Mouse (Mus musculus) embryonic facial prominence, embryonic 14.5 days (tissue): Measurements from ENCODE around the gene E2f2. TPM values are rescaled to one million over a fixed set of nuclear protein-coding genes. Genes with fewer than 3 reads are reported as not detected.

Experiments
- ATAC-seq: fragments of 200-750 bp; cut with Nextera tagmentation; 2 replicates; pipeline ENCODE4 v1.8.0; 2017; ENCODE audit warnings: low read depth, moderate number of reproducible peaks, moderate TSS enrichment
- DNase-seq: peaks from one replicate; pipeline ENCODE4 v3.0.0-alpha.2; 2015; ENCODE audit warnings: low spot score
- H3K27ac ChIP-seq: fragments of 300-500 bp; sonication (generic); replicated peaks from 2 replicates; pipeline ENCODE4 v1.5.1; 2014; ENCODE audit warnings: low read depth, mild to moderate bottlenecking, low read length, moderate library complexity
- H3K27me3 ChIP-seq: fragments of 300-500 bp; sonication (generic); replicated peaks from 2 replicates; pipeline ENCODE4 v1.6.1; 2014; ENCODE audit warnings: low read length; ENCODE audit not compliant: control insufficient read depth, insufficient read depth
- H3K36me3 ChIP-seq: fragments of 300-500 bp; sonication (generic); 2 replicates; pipeline ENCODE4 v1.6.1; 2014; ENCODE audit warnings: low read length, mixed read lengths; ENCODE audit not compliant: control insufficient read depth, insufficient read depth
- H3K4me1 ChIP-seq: fragments of 300-500 bp; sonication (generic); 2 replicates; pipeline ENCODE4 v1.6.1; 2014; ENCODE audit warnings: antibody characterized with exemption, low read length; ENCODE audit not compliant: control insufficient read depth, insufficient read depth
- H3K4me2 ChIP-seq: fragments of 300-500 bp; sonication (generic); 2 replicates; pipeline ENCODE4 v1.6.1; 2014; ENCODE audit warnings: low read depth, mild to moderate bottlenecking, low read length, moderate library complexity, mixed read lengths
- H3K4me3 ChIP-seq: fragments of 300-500 bp; sonication (generic); 2 replicates; pipeline ENCODE4 v1.5.1; 2014; ENCODE audit warnings: low read depth, mild to moderate bottlenecking, low read length
- H3K9ac ChIP-seq: fragments of 300-500 bp; sonication (generic); 2 replicates; pipeline ENCODE4 v1.6.1; 2014; ENCODE audit warnings: low read depth, mild to moderate bottlenecking, low read length, moderate library complexity, mixed read lengths
- H3K9me3 ChIP-seq: fragments of 300-500 bp; sonication (generic); 2 replicates; pipeline ENCODE4 v1.6.1; 2016; ENCODE audit warnings: low read length; ENCODE audit not compliant: control insufficient read depth
- whole genome bisulfite sequencing: fragments of 180-500 bp; shearing (Covaris S2); extraction: QIAGEN DNeasy Blood & Tissue Kit; methylation state at CpG from one replicate; pipeline ENCODE4 v1.1.7; 2014; 5-methylcytosine and 5-hydroxymethylcytosine counted together
- polyA plus RNA-seq: library from polyadenylated mRNA; unstranded; fragments of >200 nt; fragmentation: Nextera tagmentation; extraction: Ambion mirVana; gene quantifications from 2 replicates; pipeline ENCODE4 v1.2.1, GENCODE M21; 2014

Gene E2f2
- polyA plus RNA-seq, 1 experiment from 2014 or later, result 10.1 TPM

- Histone ChIP-seq H3K9ac (peak overlapping the region; percentile 75), H3K4me2 (peak overlapping the region; percentile 74), H3K4me3 (peak overlapping the region; percentile 43), H3K27ac (peak overlapping the region; percentile 99), H3K36me3 (no peaks in the 10 kb centered on the region), H3K27me3 (no peaks in the 10 kb centered on the region), H3K4me1 (peaks cover 39% of the 10 kb centered on the region), H3K9me3 (no peaks in the 10 kb centered on the region)
- WGBS, result 1% methylated on average over 15 of the region's 15 CpGs
- peak; percentile 66 for DNase-seq
- peak; percentile 51 for ATAC-seq
Observed at GRCm38 (mm10) chr4:136134418-136134977, 37.7 kb upstream of the E2f2 start.

- Histone ChIP-seq H3K4me2 (peak overlapping the region; percentile 74), H3K9ac (peak overlapping the region; percentile 75), H3K27ac (peak overlapping the region; percentile 99), H3K36me3 (no peaks in the 10 kb centered on the region), H3K4me3 (peak overlapping the region; percentile 43), H3K9me3 (no peaks in the 10 kb centered on the region), H3K4me1 (peaks cover 43% of the 10 kb centered on the region), H3K27me3 (no peaks in the 10 kb centered on the region)
- WGBS, result 3% methylated on average over 23 of the region's 50 CpGs
- DNase-seq, result peak; percentile 92
- peak; percentile 80 for ATAC-seq
Observed at GRCm38 (mm10) chr4:136134978-136135873, 37.0 kb upstream of the E2f2 start.

DNA sequence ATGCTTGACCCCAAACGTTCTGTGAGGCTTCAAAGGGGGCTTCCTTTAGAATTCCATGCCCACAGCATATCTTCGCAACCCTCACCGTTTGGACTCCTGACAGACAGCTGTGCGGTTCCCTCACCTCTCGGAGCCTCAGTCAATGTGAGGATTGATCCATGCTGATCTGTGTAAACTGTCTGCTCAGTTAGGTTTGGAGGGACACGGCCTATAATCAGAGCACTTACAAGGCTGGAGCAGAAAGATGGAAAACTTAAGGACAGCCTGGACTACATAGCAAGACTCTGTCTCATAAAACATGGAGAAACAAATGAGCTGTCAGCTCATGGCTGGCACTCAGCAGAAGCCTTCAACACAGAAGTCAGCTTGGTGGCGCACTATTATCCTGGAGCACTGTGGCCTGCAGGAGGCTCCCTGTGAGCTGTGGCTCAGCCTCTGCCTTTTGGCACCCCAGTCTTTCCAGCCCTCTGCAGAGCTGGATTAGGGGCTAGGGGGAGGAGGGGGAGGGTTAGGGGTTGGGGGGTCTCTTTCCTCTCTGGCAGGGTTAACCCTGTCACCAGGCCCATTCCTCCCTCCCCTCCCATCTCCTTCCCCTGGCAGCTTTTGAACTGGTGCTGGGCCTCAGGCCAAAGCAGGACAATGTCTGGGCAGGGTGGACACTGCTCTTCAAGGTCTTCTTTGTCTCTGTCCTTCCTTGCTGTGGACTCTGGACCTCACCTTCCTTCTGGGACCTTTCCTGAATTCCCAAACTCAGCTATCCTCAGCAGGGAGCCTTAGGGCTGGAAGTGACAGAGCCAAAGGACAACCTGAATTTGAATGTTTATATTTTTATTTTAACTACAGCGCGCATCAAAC lies 36.1 kb upstream of the E2f2 start:
- Histone ChIP-seq H3K4me1 (peaks cover 48% of the 10 kb centered on the region), H3K27me3 (no peaks in the 10 kb centered on the region)
- WGBS, result 31% methylated on average over 9 of the region's 9 CpGs

DNA sequence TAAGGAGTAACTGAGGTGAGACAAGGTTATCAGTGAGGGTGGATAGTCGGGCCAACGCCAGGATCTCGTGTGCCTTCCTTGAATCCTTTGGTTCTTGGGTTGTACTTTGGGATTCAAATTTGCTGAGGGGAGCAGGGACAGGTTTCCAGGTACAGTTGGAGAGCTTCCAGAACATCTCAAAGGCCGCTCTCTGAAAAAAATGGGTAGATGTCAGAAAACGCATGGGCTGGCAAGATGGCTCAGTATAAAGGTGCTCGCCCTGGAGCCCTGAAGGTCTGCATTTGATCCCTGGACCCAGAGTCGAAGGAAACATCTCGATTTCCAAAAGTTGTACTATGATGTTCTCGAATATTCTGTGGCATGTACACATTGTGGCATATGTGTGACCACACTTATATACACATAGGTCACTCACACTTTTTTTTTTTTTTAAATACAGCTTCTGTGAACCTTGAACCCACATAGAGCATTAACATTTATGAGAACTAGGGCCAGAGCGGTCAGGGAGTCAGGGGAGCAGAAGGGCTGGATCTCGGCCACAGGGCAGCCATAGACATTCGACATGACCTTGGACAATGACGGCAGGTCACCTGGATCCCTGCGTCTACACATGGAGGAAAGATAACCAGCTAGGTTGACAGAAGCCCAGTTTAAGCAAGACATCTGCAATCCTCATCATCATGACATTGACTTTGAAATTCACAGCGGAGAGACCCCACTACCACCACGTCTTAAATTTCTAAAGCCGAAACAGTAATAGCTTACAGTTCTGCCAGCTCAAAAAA lies 32.7 kb upstream of the E2f2 start:
- Histone ChIP-seq H3K4me3 (peak overlapping the region; percentile 14), H3K27ac (peak overlapping the region; percentile 97), H3K36me3 (no peaks in the 10 kb centered on the region), H3K27me3 (no peaks in the 10 kb centered on the region), H3K4me1 (peaks cover 53% of the 10 kb centered on the region), H3K9ac (peak overlapping the region; percentile 34), H3K4me2 (peak overlapping the region; percentile 45), H3K9me3 (no peaks in the 10 kb centered on the region)
- 46% methylated on average over 17 of the region's 17 CpGs for WGBS
- peak; percentile 42 for DNase-seq
- no peak for ATAC-seq

More for the DNA sequence above, 36.1 kb upstream of the E2f2 start:
- H3K9me3 ChIP-seq, result no peaks in the 10 kb centered on the region
- peak overlapping the region; percentile 99 for H3K27ac ChIP-seq
- H3K36me3 ChIP-seq, result no peaks in the 10 kb centered on the region
- H3K9ac ChIP-seq, result peak overlapping the region; percentile 75; the same call in 1 of the 2 replicates
- H3K4me2 ChIP-seq, result peak overlapping the region; percentile 74
- ATAC-seq (no peak), DNase-seq (peak; percentile 68)
- H3K4me3 ChIP-seq, result no peak overlapping the region

GRCm38 (mm10) chr4:136140327-136141250 lies 31.6 kb upstream of the E2f2 start:
- WGBS, result 3% methylated on average over 31 of the region's 31 CpGs
- ATAC-seq (peak; percentile 90), DNase-seq (peak; percentile 99)
- H3K27ac ChIP-seq, result peak overlapping the region; percentile 97
- peak overlapping the region; percentile 14 for H3K4me3 ChIP-seq
- peak overlapping the region; percentile 34 for H3K9ac ChIP-seq
- no peaks in the 10 kb centered on the region for H3K9me3 ChIP-seq
- H3K4me1 ChIP-seq, result peaks cover 49% of the 10 kb centered on the region
- no peaks in the 10 kb centered on the region for H3K27me3 ChIP-seq
- H3K36me3 ChIP-seq, result peaks cover 10% of the 10 kb centered on the region; the same call in 1 of the 2 replicates
- H3K4me2 ChIP-seq, result peak overlapping the region; percentile 45

DNA sequence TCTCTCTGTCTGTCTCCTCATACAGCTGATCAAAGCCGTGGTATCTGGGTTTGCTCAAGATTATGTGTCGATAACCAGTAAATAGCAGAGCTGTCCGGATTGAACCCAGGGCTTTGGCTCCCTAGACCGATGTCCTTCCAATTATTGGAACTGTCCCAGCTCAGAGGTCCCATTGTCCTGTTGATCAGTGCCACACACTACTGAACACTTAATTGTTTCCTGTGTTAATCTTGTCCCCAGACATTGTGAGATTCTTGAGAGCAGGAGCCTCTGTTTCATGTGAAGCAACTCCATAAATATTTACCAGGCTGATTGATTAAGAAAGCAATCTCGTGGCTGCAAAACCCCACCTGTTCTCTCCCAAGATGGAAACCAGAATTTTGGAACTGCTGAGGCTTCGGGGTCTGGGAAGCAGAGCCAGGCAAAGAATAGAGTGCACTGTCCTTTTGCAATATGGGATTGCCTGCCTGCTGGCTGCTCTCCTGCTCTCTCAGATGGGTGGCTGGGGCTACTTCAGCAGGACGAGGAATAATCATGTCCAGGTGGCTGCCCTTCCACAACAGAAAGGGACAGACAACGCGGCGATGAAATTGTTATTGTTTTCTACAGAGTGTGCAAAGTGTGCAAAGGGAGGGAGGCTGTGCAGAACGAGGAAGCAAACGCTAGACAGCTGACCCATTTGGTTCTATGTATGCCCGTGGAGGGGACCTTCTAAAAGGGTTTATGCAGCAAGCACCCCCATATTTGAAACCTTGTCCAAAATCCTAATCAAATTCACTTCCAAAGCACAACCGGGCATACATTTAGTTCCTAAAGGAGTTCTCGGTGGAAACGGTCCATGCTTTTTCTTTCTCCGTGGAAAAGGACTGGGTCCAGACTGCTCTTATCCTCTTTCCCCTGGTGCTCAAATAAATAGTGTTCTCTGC lies 29.7 kb upstream of the E2f2 start:
- no peak for DNase-seq
- H3K4me3 ChIP-seq, result peak overlapping the region; percentile 90
- peak overlapping the region; percentile 46 for H3K9ac ChIP-seq
- peak overlapping the region; percentile 97 for H3K27ac ChIP-seq
- no peak for ATAC-seq
- WGBS, result 6% methylated on average over 17 of the region's 17 CpGs
- H3K4me1 ChIP-seq, result peaks cover 50% of the 10 kb centered on the region
- H3K4me2 ChIP-seq, result peak overlapping the region; percentile 63
- no peaks in the 10 kb centered on the region for H3K9me3 ChIP-seq
- H3K36me3 ChIP-seq, result peaks cover 13% of the 10 kb centered on the region; the same call in 1 of the 2 replicates
- H3K27me3 ChIP-seq, result no peaks in the 10 kb centered on the region
